Mouse (Mus musculus) layer of hippocampus, adult 8-10 months (tissue): ENCODE measurements around the gene Hspa1l. TPM values are rescaled to one million over a fixed set of nuclear protein-coding genes. Genes with fewer than 3 reads are reported as not detected.
A peak's percentile ranks its signal among the peaks of the same experiment; 100 is the strongest.

ENCODE experiments used
- DNase-seq, 2 experiments: peaks; one replicate each; pipeline ENCODE4 v3.0.0; 2022; ENCODE audit warnings: low spot score in 2 of 2
- total RNA-seq, 4 experiments: library from RNA; stranded (reverse); gene quantifications; 2 replicates each; pipeline ENCODE4 v1.2.4; 2022

Gene Hspa1l
- total RNA-seq, 4 experiments from 2014 or later: 0.23 to 0.45 (median 0.31) TPM

- no peak for DNase-seq
Measured at GRCm38 (mm10) chr17:35022541-35023060, 50.1 kb downstream of the Hspa1l start.

GRCm38 (mm10) chr17:35023221-35023620, 50.7 kb downstream of the Hspa1l start:
- no peak for DNase-seq

- DNase-seq: no peak
Measured at GRCm38 (mm10) chr17:35023756-35024155, 51.3 kb downstream of the Hspa1l start.

- no peak for DNase-seq
Measured at GRCm38 (mm10) chr17:35024261-35024660, 51.8 kb downstream of the Hspa1l start.

- no peak for DNase-seq
Measured at GRCm38 (mm10) chr17:35024691-35025488, 52.4 kb downstream of the Hspa1l start.

GRCm38 (mm10) chr17:35026206-35026605, 53.7 kb downstream of the Hspa1l start:
- DNase-seq: no peak

- DNase-seq: peak in 1 of 2 experiments; percentile 38
Measured at GRCm38 (mm10) chr17:35027277-35028068, 55.0 kb downstream of the Hspa1l start, which contains the start of gene Sapcd1. Gene Sapcd1, minus strand, starts transcription at chr17:35028016.

GRCm38 (mm10) chr17:35028315-35028714, 55.8 kb downstream of the Hspa1l start:
- no peak for DNase-seq

Other genes with a start within 250 kb of the Hspa1l start
- gene C4b, start 228.8 kb upstream of the Hspa1l start, total RNA-seq: 100 to 1,000 TPM in 2 of 4 experiments, 10 to 100 TPM in 2; 45.7 to 391 (median 199) TPM
- 1 to 10 TPM; 2.7 to 3.2 (median 3.0) TPM for gene Cyp21a1, start 168.1 kb upstream of the Hspa1l start, total RNA-seq
- 10 to 100 TPM; 52.3 to 70.3 (median 58.1) TPM for gene Stk19, start 135.8 kb upstream of the Hspa1l start, total RNA-seq
- gene Dxo, start 135.7 kb upstream of the Hspa1l start, total RNA-seq: 10 to 100 TPM; 33.0 to 42.4 (median 34.4) TPM
- 10 to 100 TPM; 67.1 to 77.5 (median 71.5) TPM for gene Skiv2l, start 122.5 kb upstream of the Hspa1l start, total RNA-seq
- 10 to 100 TPM; 33.2 to 41.3 (median 40.8) TPM for gene Nelfe, start 122.3 kb upstream of the Hspa1l start, total RNA-seq
- under 1 TPM; 0.17 to 0.31 (median 0.18) TPM for gene Cfb, start 110.2 kb upstream of the Hspa1l start, total RNA-seq
- gene Zbtb12, start 93.2 kb upstream of the Hspa1l start, total RNA-seq: 10 to 100 TPM in 2 of 4 experiments, 1 to 10 TPM in 2; 8.3 to 10.2 (median 9.3) TPM
- gene Gm20547, start 90.7 kb upstream of the Hspa1l start, total RNA-seq: not detected
- 1 to 10 TPM; 3.1 to 4.4 (median 4.3) TPM for gene C2, start 74.4 kb upstream of the Hspa1l start, total RNA-seq
- gene Ehmt2, start 74.2 kb upstream of the Hspa1l start, total RNA-seq: 100 to 1,000 TPM; 186 to 199 (median 189) TPM
- gene Slc44a4, start 58.2 kb upstream of the Hspa1l start, total RNA-seq: under 1 TPM; 0.14 to 0.41 (median 0.34) TPM
- gene Neu1, start 41.5 kb upstream of the Hspa1l start, total RNA-seq: 10 to 100 TPM; 38.3 to 46.8 (median 41.7) TPM
- gene Hspa1b, start 13.5 kb upstream of the Hspa1l start, total RNA-seq: 10 to 100 TPM; 13.2 to 31.7 (median 24.2) TPM
- not detected for gene Gm20481, start 2.8 kb upstream of the Hspa1l start, total RNA-seq
- 10 to 100 TPM; 14.3 to 24.2 (median 19.4) TPM for gene Hspa1a, start 547 bp upstream of the Hspa1l start, total RNA-seq
- 10 to 100 TPM; 13.1 to 19.1 (median 16.9) TPM for gene Lsm2, start 9.2 kb downstream of the Hspa1l start, total RNA-seq
- gene Vars, start 28.3 kb downstream of the Hspa1l start, total RNA-seq: 10 to 100 TPM; 49.9 to 58.8 (median 51.3) TPM
- under 1 TPM; 0.14 to 0.90 (median 0.56) TPM for gene Vwa7, start 43.9 kb downstream of the Hspa1l start, total RNA-seq
- gene Sapcd1, start 55.3 kb downstream of the Hspa1l start, total RNA-seq: under 1 TPM in 2 of 4 experiments, not detected in 2; 0.76 to 0.95 TPM
- 1 to 10 TPM; 1.1 to 2.1 (median 1.4) TPM for gene Msh5, start 74.0 kb downstream of the Hspa1l start, total RNA-seq
- gene Clic1, start 77.3 kb downstream of the Hspa1l start, total RNA-seq: 10 to 100 TPM in 2 of 4 experiments, 1 to 10 TPM in 2; 9.2 to 27.8 (median 15.9) TPM
- gene Ddah2, start 86.3 kb downstream of the Hspa1l start, total RNA-seq: 10 to 100 TPM in 3 of 4 experiments, 1 to 10 TPM in 1; 8.8 to 20.3 (median 14.9) TPM
- gene Ly6g6c, start 92.7 kb downstream of the Hspa1l start, total RNA-seq: not detected
- under 1 TPM in 1 of 4 experiments, not detected in 3; 0.48 TPM for gene Mpig6b, start 93.5 kb downstream of the Hspa1l start, total RNA-seq
- 1 to 10 TPM; 4.6 to 7.1 (median 5.6) TPM for gene Ly6g6e, start 104.2 kb downstream of the Hspa1l start, total RNA-seq
- gene Ly6g6d, start 105.4 kb downstream of the Hspa1l start, total RNA-seq: 1 to 10 TPM; 1.4 to 2.9 (median 2.2) TPM
- gene Ly6g6f, start 112.9 kb downstream of the Hspa1l start, total RNA-seq: 1 to 10 TPM in 1 of 4 experiments, under 1 TPM in 2, not detected in 1; 0.41 to 1.0 (median 0.89) TPM
- gene Abhd16a, start 116.6 kb downstream of the Hspa1l start, total RNA-seq: 100 to 1,000 TPM in 3 of 4 experiments, 10 to 100 TPM in 1; 96.2 to 115 (median 106) TPM
- not detected for gene Ly6g5c, start 135.6 kb downstream of the Hspa1l start, total RNA-seq
- under 1 TPM; 0.27 to 0.83 (median 0.63) TPM for gene Ly6g5b, start 142.7 kb downstream of the Hspa1l start, total RNA-seq
- 10 to 100 TPM; 17.6 to 19.2 (median 18.0) TPM for gene Gpank1, start 148.8 kb downstream of the Hspa1l start, total RNA-seq
- 100 to 1,000 TPM; 176 to 194 (median 189) TPM for gene Csnk2b, start 149.3 kb downstream of the Hspa1l start, total RNA-seq
- gene D17H6S53E, start 153.7 kb downstream of the Hspa1l start, total RNA-seq: 10 to 100 TPM; 27.6 to 31.6 (median 30.9) TPM
- not detected for gene Apom, start 159.3 kb downstream of the Hspa1l start, total RNA-seq
- gene Bag6, start 162.5 kb downstream of the Hspa1l start, total RNA-seq: 100 to 1,000 TPM; 291 to 311 (median 298) TPM
- 100 to 1,000 TPM; 302 to 328 (median 308) TPM for gene Prrc2a, start 192.2 kb downstream of the Hspa1l start, total RNA-seq
- gene Aif1, start 203.4 kb downstream of the Hspa1l start, total RNA-seq: 10 to 100 TPM in 2 of 4 experiments, 1 to 10 TPM in 2; 6.3 to 45.4 (median 25.7) TPM
- 10 to 100 TPM in 1 of 4 experiments, 1 to 10 TPM in 3; 5.0 to 13.2 (median 7.1) TPM for gene Lst1, start 215.7 kb downstream of the Hspa1l start, total RNA-seq
- 1 to 10 TPM in 1 of 4 experiments, under 1 TPM in 3; 0.53 to 1.4 (median 0.71) TPM for gene Ltb, start 221.7 kb downstream of the Hspa1l start, total RNA-seq
- under 1 TPM in 1 of 4 experiments, not detected in 3; 0.29 TPM for gene Tnf, start 229.3 kb downstream of the Hspa1l start, total RNA-seq
- gene Lta, start 232.6 kb downstream of the Hspa1l start, total RNA-seq: under 1 TPM; 0.32 to 0.89 (median 0.67) TPM
- not detected for gene Gm16181, start 248.1 kb downstream of the Hspa1l start, total RNA-seq